Mouse (Mus musculus) cerebellum, postnatal 25 days (tissue): ENCODE results near the gene A3galt2.
A peak's percentile ranks its signal among the peaks of the same experiment; 100 is the strongest.

Experiments used
- DNase-seq, 2 experiments: peaks; one replicate each; pipeline ENCODE4 v3.0.0; 2021; ENCODE audit warnings: mixed read lengths in 2 of 2

The A3galt2 gene

GRCm38 (mm10) chr4:128755064-128755463, at the start of gene A3galt2:
Gene A3galt2, plus strand, starts transcription at chr4:128755364.
- peak in 1 of 2 experiments; percentile 23 for DNase-seq

GRCm38 (mm10) chr4:128706626-128707025, 48.5 kb upstream of the A3galt2 start:
- DNase-seq, result no peak

- DNase-seq, result no peak
These were observed 47.8 kb upstream of the A3galt2 start for GRCm38 (mm10) chr4:128707384-128707783.

GRCm38 (mm10) chr4:128709061-128709780, 45.9 kb upstream of the A3galt2 start:
- peak; percentile 63 to 68 for DNase-seq

- peak in 1 of 2 experiments; percentile 57 for DNase-seq
These were observed 45.4 kb upstream of the A3galt2 start for GRCm38 (mm10) chr4:128709781-128710166.

DNA sequence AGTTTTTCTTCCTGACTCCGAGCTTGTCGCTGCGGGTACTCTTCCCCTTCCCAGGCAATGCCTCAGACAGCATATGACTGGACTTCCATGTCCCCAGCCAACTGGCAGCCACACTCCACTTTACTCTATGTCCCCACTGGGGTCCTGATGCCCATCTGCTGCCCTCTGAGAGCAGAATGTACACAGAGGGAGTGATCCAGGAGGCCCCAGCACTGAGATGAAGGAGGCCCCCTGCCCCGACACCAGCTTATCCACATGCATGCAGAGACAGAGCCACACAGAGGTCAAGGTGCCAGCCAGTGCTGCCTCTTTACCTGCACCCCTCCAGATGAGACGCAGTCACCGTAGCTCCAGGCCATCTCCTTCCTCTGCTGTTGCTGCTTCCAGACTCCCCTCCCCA, 44.9 kb upstream of the A3galt2 start:
- peak; percentile 66 to 72 for DNase-seq

DNA sequence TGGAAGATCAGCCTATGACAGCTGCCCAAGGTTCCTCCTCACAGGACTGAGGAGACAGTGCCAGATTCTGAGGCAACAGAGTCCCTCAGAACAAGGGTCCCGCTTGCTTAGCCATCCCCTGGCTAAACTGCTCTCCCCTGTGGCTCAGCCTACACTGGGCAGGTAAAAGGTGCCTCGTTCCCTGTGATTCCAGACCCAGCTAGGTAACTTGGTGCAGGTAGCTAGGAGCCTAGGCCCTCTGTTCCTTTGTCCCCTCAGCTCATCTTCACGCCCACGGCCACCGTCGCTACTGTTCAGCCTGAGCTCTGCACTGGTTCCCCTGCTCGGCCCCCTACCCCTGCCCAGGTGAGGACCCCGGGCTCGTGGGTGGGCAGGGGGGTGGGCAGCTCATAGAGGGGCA, 44.4 kb upstream of the A3galt2 start:
- DNase-seq, result peak in 1 of 2 experiments; percentile 57

DNA sequence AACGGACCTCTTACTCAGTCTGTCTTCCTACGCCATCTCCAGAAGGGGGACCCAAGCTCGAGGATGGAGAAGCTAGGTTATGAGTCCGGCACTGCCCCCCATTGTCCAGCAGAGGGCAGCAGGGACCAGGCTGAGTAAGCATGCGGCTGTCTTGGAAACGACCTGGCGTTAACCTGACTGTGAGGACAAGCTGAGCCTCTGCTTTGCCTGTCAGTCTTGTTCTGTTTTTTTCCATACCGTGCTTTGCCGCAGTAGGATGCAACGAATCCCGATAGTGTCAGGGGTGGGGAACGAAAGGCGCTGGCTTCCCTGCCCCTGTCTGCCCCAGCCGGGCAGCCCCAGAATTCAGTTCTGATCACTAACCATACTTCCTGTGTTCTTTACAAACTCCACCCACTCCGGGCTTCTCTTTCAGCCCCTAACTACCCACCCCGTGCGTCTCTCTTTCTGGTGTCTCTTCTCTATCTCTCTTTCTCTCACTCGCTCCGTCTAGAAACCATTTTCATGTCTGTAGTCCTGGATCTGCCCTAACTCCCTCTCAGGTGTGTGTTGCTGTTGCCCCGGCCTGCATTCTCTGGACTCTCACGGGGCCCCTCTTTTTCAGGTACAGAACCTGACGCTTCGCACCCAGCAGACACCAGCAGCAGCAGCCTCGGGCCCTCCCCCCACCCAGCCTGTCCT, 43.6 kb upstream of the A3galt2 start:
- DNase-seq, result peak; percentile 95 to 96

GRCm38 (mm10) chr4:128712136-128712655, 43.0 kb upstream of the A3galt2 start:
- DNase-seq, result peak; percentile 58 to 60

GRCm38 (mm10) chr4:128712941-128713340, 42.2 kb upstream of the A3galt2 start:
- DNase-seq, result no peak

DNA sequence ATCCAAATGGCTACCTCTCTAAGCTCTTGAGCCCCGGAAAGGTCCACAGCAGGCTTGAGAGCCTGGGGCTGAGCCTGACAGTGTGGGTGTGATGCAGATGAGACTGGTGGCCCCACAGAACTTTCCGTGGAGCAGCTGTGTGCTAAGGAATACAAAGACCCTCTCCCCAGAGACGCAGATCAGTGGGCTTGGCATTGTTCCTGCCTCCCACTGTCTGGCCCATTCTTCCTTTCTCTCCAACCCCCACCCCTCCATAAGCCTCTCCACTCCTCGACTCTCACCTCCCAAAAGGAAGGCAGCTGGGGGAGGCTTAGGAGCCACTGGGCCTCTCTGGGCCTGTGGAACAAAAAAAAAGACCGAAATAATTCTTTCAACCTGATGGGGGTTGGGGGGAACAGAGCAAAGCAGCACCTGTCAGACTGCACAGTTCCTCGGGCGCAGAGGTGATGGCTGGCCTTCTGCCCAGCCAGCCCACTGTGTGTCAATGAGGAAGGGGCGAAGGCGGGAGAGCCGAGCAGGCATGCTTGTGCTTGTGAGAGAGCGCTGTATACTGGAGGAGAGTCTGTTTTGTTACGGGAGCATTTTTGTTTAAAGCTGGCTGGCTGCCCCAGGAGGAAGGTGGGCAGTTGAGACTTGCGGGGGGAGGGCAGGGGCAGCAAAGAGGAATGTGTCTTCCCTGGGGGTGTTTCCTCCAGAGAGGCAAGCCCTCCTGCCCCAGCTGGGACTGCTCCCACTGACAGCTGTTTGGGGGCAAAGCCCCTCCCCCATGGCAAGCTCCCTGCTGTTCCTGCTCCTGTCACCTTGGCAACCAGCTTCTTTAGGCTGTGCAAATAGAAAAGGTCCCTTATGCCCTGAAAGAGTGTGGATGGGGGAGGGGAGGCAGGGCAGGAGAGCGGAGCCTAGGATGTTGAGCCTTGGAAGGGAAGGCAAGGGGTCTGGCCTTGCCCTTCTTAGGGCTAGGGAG, 39.6 kb upstream of the A3galt2 start:
- DNase-seq, result peak; percentile 73 to 74

DNA sequence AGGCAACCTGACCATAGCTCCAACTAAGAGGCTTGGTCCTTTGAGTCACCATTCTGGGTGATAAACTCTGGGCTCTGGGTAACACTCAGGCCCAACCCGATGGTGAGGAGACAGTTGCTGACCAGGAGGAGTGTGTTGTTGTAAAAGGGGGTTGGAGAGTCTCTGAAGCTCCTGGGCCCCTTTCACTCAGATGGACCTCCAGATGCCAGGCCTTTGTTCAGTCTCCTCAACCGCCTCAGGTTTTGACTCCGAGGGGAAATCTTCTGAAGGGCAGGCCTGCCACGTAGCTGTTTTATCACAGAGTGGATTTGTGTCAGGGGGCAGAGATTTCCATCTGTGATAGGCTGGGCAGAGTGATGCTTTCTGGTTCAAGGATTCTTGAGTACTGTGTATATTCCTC, 38.9 kb upstream of the A3galt2 start:
- peak in 1 of 2 experiments; percentile 17 for DNase-seq

GRCm38 (mm10) chr4:128716731-128717130, 38.4 kb upstream of the A3galt2 start:
- DNase-seq, result no peak

- peak; percentile 73 to 79 for DNase-seq
These were observed 35.1 kb upstream of the A3galt2 start for GRCm38 (mm10) chr4:128720110-128720509.

- DNase-seq, result peak; percentile 82 to 87
These were observed 34.0 kb upstream of the A3galt2 start for GRCm38 (mm10) chr4:128721061-128721648.

DNA sequence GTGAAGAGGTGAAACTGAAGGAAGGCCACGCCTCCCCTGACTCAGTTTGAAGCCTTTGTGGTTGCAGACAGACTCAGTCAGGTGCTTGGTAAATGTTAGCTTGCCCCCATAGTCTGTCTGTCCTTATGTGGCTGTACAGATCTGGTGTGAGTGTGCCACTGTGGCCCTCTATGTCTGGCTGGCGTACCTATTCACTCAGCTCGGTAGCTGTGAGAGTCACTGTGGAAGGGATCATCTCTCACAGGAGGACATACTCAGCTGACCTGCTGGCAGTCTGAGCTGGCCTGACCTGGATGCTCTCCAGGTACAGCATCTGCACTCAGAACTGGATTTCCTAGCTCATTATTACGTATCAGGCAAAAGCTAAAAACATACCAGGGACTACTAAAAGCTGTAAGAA, 33.4 kb upstream of the A3galt2 start:
- peak; percentile 59 to 66 for DNase-seq

GRCm38 (mm10) chr4:128722932-128723331, 32.2 kb upstream of the A3galt2 start:
- peak; percentile 40 to 48 for DNase-seq

GRCm38 (mm10) chr4:128723431-128723830, 31.7 kb upstream of the A3galt2 start:
- peak in 1 of 2 experiments; percentile 54 for DNase-seq

DNA sequence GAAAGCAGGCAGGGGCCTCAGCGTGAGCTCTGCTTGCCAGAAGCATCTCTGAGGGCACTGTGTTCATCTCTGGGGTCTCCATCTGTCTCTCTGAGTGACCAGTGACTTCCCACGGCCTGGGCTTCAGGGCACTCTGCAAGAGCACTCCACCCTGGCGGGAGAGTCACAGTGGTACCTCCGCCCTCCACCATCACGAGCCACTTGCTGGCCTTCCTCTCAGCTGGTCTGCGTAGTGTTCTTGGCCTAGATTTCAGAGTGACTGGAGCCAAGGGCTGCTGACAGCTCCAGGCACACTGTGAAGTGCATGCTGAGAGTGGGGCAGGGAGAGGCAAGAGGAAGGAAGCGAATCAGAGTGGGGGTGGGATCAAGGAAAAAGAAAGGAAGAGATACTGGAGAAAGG, 31.1 kb upstream of the A3galt2 start:
- peak; percentile 86 to 90 for DNase-seq

DNA sequence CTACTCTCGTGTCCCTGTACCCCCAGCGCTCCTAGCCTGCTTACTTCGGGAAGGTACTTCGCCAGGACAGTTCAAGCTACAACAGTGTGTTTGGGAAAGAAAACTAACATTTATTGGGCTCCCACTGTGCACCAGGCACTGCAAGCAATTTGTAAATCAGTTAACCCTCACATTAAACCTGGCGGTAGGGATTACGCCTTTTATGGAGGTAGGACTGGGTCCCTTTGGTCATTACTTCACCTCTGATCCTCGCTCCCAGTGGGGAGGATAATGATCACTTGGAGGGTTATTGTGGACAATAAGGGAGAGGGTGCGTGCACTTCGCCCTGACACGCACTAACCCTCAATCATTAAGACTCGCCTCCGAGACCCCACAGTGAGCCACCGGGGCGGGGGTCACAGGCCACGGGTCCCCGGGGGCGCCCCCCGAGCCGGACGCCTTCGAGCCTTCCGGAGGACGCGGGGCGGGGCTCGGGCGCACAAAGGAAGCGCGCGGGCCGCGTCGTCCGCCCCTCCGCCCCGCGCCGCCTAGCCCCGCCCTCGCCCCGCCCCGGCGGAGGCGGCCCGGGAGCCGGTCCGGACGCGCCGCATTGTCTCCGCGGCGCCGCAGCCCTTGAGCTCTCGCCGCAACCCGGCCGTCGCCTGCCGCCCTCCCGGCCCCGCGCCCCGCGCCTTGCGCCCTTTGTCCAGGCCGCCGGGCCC, 28.0 kb upstream of the A3galt2 start:
- DNase-seq, result peak; percentile 89 to 95

GRCm38 (mm10) chr4:128727721-128728430, 27.3 kb upstream of the A3galt2 start:
- DNase-seq, result peak in 1 of 2 experiments; percentile 76
